Comparison of ENCODE assay signal across 25 mouse cellular contexts in the genomic region with DNA sequence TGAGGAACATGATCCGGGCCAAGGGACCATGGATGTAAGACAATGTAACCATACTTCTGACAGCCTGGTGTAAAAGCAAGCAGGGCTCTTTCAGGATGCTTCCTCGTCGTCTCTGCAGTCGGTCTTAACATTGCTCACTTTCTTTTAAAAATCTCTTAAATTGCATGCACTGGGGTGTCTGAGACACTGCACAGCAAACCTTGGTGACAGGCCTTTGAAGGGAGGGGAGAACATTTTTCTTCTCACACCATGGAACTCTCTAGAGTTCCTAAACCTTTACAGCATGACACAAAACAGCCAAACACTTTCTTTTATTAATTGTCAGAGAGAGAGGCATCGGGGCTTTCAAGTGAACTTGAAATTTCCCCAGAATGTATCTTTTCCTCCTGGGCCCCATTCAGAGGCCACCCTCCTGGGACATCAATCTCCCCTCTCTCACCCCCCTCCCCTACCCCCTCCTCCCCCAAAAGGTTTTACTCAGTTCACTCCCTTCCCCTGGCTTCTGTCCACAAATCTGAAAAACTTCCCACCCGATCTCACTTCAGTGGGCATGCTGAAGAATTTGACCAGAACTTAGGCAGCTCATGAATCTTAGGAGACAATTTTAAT. TPM values are rescaled to one million over a fixed set of nuclear protein-coding genes. Genes with fewer than 3 reads are reported as not detected.
DNase-seq lines count a peak whose midpoint lies in the region; ATAC-seq and TF ChIP-seq lines count a peak whose summit lies in the region.
"Had no signal": no experiment of that assay in that cellular context is flagged by ENCODE, and none has a peak within 500 bp of the region (broad histone marks: within the 10 kb centered on the region; RNA-seq: fewer than 3 reads in every experiment).

No protein-coding gene starts in this region.

- 0 out of 2 replicates have a peak, but pooled peaks cover 3% of the 10 kb centered on the region for H3K36me3 ChIP-seq in kidney, embryonic 15.5 days
- H3K36me3 ChIP-seq in midbrain, postnatal 0 days (ENCODE audit: insufficient read depth, low read length): no peaks in the 10 kb centered on the region
- H3K36me3 ChIP-seq in midbrain, embryonic 15.5 days (replicated peaks): no peaks in the 10 kb centered on the region
- no peaks in the 10 kb centered on the region for H3K36me3 ChIP-seq in limb, embryonic 11.5 days (ENCODE audit: control insufficient read depth, insufficient read depth, low read length)
- no peaks in the 10 kb centered on the region for H3K36me3 ChIP-seq in stomach, embryonic 15.5 days
- H3K36me3 ChIP-seq: forebrain, embryonic 15.5 days; heart, embryonic 10.5 days; hindbrain, embryonic 15.5 days; midbrain, embryonic 10.5 days; neural tube, embryonic 15.5 days had no signal

- no peak overlapping the region for H3K4me2 ChIP-seq in kidney, embryonic 15.5 days
- no peak overlapping the region for H3K4me2 ChIP-seq in midbrain, postnatal 0 days (ENCODE audit: low read depth, low read length, poor library complexity, severe bottlenecking)
- no peak overlapping the region for H3K4me2 ChIP-seq in midbrain, embryonic 15.5 days
- H3K4me2 ChIP-seq in limb, embryonic 11.5 days (ENCODE audit: low read depth, severe bottlenecking): no peak overlapping the region
- no peak overlapping the region for H3K4me2 ChIP-seq in stomach, embryonic 15.5 days
- H3K4me2 ChIP-seq: embryonic facial prominence, embryonic 15.5 days; forebrain, embryonic 15.5 days; hindbrain, embryonic 15.5 days; liver, embryonic 11.5 days; neural tube, embryonic 15.5 days had no signal

- H3K4me3 ChIP-seq in kidney, embryonic 15.5 days (replicated peaks): no peak overlapping the region
- no peak overlapping the region for H3K4me3 ChIP-seq in midbrain, postnatal 0 days (ENCODE audit: low read depth, low read length)
- H3K4me3 ChIP-seq in midbrain, embryonic 15.5 days: no peak overlapping the region
- H3K4me3 ChIP-seq in limb, embryonic 11.5 days (ENCODE audit: low read depth, low read length): no peak overlapping the region
- no peak overlapping the region for H3K4me3 ChIP-seq in stomach, embryonic 15.5 days (replicated peaks)
- H3K4me3 ChIP-seq: embryonic facial prominence, embryonic 15.5 days; forebrain, embryonic 15.5 days; heart, embryonic 10.5 days; hindbrain, embryonic 15.5 days; midbrain, embryonic 10.5 days; neural tube, embryonic 15.5 days had no signal

- no peak overlapping the region for H3K9ac ChIP-seq in kidney, embryonic 15.5 days
- H3K9ac ChIP-seq in midbrain, postnatal 0 days (replicated peaks; ENCODE audit: low read length, poor library complexity, severe bottlenecking): no peak overlapping the region
- no peak overlapping the region for H3K9ac ChIP-seq in midbrain, embryonic 15.5 days
- no peak overlapping the region for H3K9ac ChIP-seq in limb, embryonic 11.5 days (ENCODE audit: low read length)
- no peak overlapping the region for H3K9ac ChIP-seq in stomach, embryonic 15.5 days
- H3K9ac ChIP-seq: embryonic facial prominence, embryonic 15.5 days; forebrain, embryonic 15.5 days; hindbrain, embryonic 15.5 days; liver, postnatal 0 days; neural tube, embryonic 15.5 days had no signal

- 38% methylated on average over 6 of the region's 6 CpGs for WGBS in kidney, embryonic 15.5 days
- 59% methylated on average over 6 of the region's 6 CpGs for WGBS in midbrain, postnatal 0 days
- WGBS in midbrain, embryonic 15.5 days: 60% methylated on average over 6 of the region's 6 CpGs
- 17% methylated on average over 6 of the region's 6 CpGs for WGBS in limb, embryonic 11.5 days
- WGBS in stomach, embryonic 15.5 days: 46% methylated on average over 6 of the region's 6 CpGs

- TF ChIP-seq CTCF in midbrain, postnatal 0 days (IDR thresholded peaks at IDR 0.05): no peak

- H3K27ac ChIP-seq in kidney, embryonic 15.5 days: peak overlapping the region; percentile 37
- H3K27ac ChIP-seq in midbrain, postnatal 0 days (ENCODE audit: low read depth, low read length): no peak overlapping the region
- H3K27ac ChIP-seq in midbrain, embryonic 15.5 days: no peak overlapping the region
- H3K27ac ChIP-seq in limb, embryonic 11.5 days (replicated peaks; ENCODE audit: low read depth, low read length): no peak overlapping the region
- H3K27ac ChIP-seq in stomach, embryonic 15.5 days: no peak overlapping the region
- H3K27ac ChIP-seq: embryonic facial prominence, embryonic 15.5 days; forebrain, embryonic 15.5 days; heart, embryonic 10.5 days; hindbrain, embryonic 15.5 days; macrophage; midbrain, embryonic 10.5 days; neural tube, embryonic 15.5 days had no signal

- H3K9me3 ChIP-seq in kidney, embryonic 15.5 days (replicated peaks): no peaks in the 10 kb centered on the region
- no peaks in the 10 kb centered on the region for H3K9me3 ChIP-seq in midbrain, postnatal 0 days (ENCODE audit: low read length)
- H3K9me3 ChIP-seq in midbrain, embryonic 15.5 days: no peaks in the 10 kb centered on the region
- no peaks in the 10 kb centered on the region for H3K9me3 ChIP-seq in limb, embryonic 11.5 days (ENCODE audit: control insufficient read depth, low read length)
- H3K9me3 ChIP-seq in stomach, embryonic 15.5 days: no peaks in the 10 kb centered on the region
- H3K9me3 ChIP-seq: embryonic facial prominence, embryonic 15.5 days; forebrain, embryonic 15.5 days; heart, embryonic 10.5 days; hindbrain, embryonic 15.5 days; midbrain, embryonic 10.5 days; neural tube, embryonic 15.5 days had no signal

- DNase-seq in kidney, adult 9 months: no peak
- peak; percentile 30 for DNase-seq in midbrain, postnatal 0 days (ENCODE audit: low spot score)
- peak; percentile 56 for DNase-seq in limb, embryonic 11.5 days (ENCODE audit: low spot score)
- no peak for DNase-seq in left cerebral cortex, postnatal 36 days (ENCODE audit: low spot score in 2 of 2)
- DNase-seq: adrenal gland, adult 2 months; cerebellum, adult 18-20 months; cerebellum, postnatal 14 days; gastrocnemius, postnatal 10 days; heart, postnatal 4 days; kidney, adult 2 months; liver, postnatal 0 days; right cerebral cortex, adult 18-20 months had no signal

- peaks cover 30% of the 10 kb centered on the region for H3K4me1 ChIP-seq in kidney, embryonic 15.5 days
- H3K4me1 ChIP-seq in midbrain, postnatal 0 days (ENCODE audit: insufficient read depth, low read length): no peaks in the 10 kb centered on the region
- no peaks in the 10 kb centered on the region for H3K4me1 ChIP-seq in midbrain, embryonic 15.5 days
- peaks cover 6% of the 10 kb centered on the region; the same call in 1 of the 2 replicates for H3K4me1 ChIP-seq in limb, embryonic 11.5 days (ENCODE audit: control insufficient read depth, insufficient read depth, low read length)
- peaks cover 6% of the 10 kb centered on the region for H3K4me1 ChIP-seq in stomach, embryonic 15.5 days
- H3K4me1 ChIP-seq: hindbrain, embryonic 15.5 days; neural tube, embryonic 15.5 days had no signal

- H3K27me3 ChIP-seq in kidney, embryonic 15.5 days: no peaks in the 10 kb centered on the region
- H3K27me3 ChIP-seq in midbrain, postnatal 0 days (ENCODE audit: insufficient read depth, low read length): no peaks in the 10 kb centered on the region
- H3K27me3 ChIP-seq in midbrain, embryonic 15.5 days (replicated peaks): no peaks in the 10 kb centered on the region
- no peaks in the 10 kb centered on the region for H3K27me3 ChIP-seq in limb, embryonic 11.5 days (ENCODE audit: control insufficient read depth, insufficient read depth, low read length)
- H3K27me3 ChIP-seq in stomach, embryonic 15.5 days (replicated peaks): no peaks in the 10 kb centered on the region
- H3K27me3 ChIP-seq: embryonic facial prominence, embryonic 15.5 days; forebrain, embryonic 15.5 days; hindbrain, embryonic 15.5 days; neural tube, embryonic 15.5 days had no signal

- intact Hi-C loops in left cerebral cortex, postnatal 36 days (cut with DNase I): no loop called here

- peak; percentile 31 for ATAC-seq in kidney, embryonic 15.5 days (replicated peaks; ENCODE audit: low FRiP score)
- no peak for ATAC-seq in midbrain, postnatal 0 days (ENCODE audit: low FRiP score)
- no peak for ATAC-seq in midbrain, embryonic 15.5 days (replicated peaks)
- ATAC-seq in limb, embryonic 11.5 days (ENCODE audit: insufficient number of reproducible peaks, low FRiP score, low TSS enrichment, low read depth): peak; percentile 60; the same call in 1 of the 2 replicates
- ATAC-seq in stomach, embryonic 15.5 days (ENCODE audit: insufficient read depth, low FRiP score, low read depth): peak; percentile 43; the same call in 1 of the 2 replicates
- ATAC-seq: forebrain, embryonic 15.5 days; liver, postnatal 0 days had no signal

RNA-seq across cellular contexts. Expression of gene Lmcd1, which starts 35.9 kb away (rescaled TPM):
- polyA plus RNA-seq in kidney, embryonic 15.5 days (2015; fragmentation: Nextera tagmentation; extraction: Ambion mirVana): 23.3 and 23.9 TPM in 2 replicates
- total RNA-seq in midbrain, postnatal 0 days (2014; rRNA removed): 9.5 and 10.1 TPM in 2 replicates
- 6.3 and 7.6 TPM in 2 replicates for polyA plus RNA-seq in midbrain, postnatal 0 days (2015; fragmentation: Nextera tagmentation; extraction: Ambion mirVana)
- 9.6 and 11.9 TPM in 2 replicates for polyA plus RNA-seq in midbrain, embryonic 15.5 days (2015; fragmentation: Nextera tagmentation; extraction: Ambion mirVana)
- polyA plus RNA-seq in limb, embryonic 11.5 days (2014; fragmentation: Nextera tagmentation; extraction: Ambion mirVana): 6.5 and 7.0 TPM in 2 replicates
- 15.0 and 15.6 TPM in 2 replicates for polyA plus RNA-seq in stomach, embryonic 15.5 days (2015; fragmentation: Nextera tagmentation; extraction: Ambion mirVana)
- total RNA-seq in left cerebral cortex, postnatal 36 days (2021): 10 to 100 TPM in 1 of 2 experiments, 1 to 10 TPM in 1; 9.4 to 11.6 TPM
- total RNA-seq: granulocyte monocyte progenitor cell, adult 5-6 weeks; MEL had no signal
- polyA plus RNA-seq: macrophage had no signal

Comparison
In these comparisons a context has a peak if more than half of its experiments do, and no peak if none do; other contexts are left out.
1. ATAC-seq: peak in kidney, embryonic 15.5 days (single experiment), limb, embryonic 11.5 days (single experiment) and stomach, embryonic 15.5 days (single experiment); none in midbrain, postnatal 0 days (single experiment) and midbrain, embryonic 15.5 days (single experiment).
2. DNase-seq: peak in midbrain, postnatal 0 days (single experiment) and limb, embryonic 11.5 days (single experiment); none in kidney, adult 9 months (single experiment) and left cerebral cortex, postnatal 36 days (0 of 2).